Mouse (Mus musculus): ENCODE measurements around the gene Hs3st5.

Gene Hs3st5

GRCm38 (mm10) chr10:36803705-36804104 is 297.1 kb downstream of the Hs3st5 start:
- DNase-seq (ENCODE audit: low spot score), result no peak

GRCm38 (mm10) chr10:36805265-36805664 is 298.7 kb downstream of the Hs3st5 start:
- no peak for DNase-seq (ENCODE audit: low spot score)

GRCm38 (mm10) chr10:36805788-36806187 is 299.2 kb downstream of the Hs3st5 start:
- no peak for DNase-seq (ENCODE audit: low spot score)

- no peak for DNase-seq (ENCODE audit: low spot score)
Observed at GRCm38 (mm10) chr10:36807007-36807406, 300.4 kb downstream of the Hs3st5 start.

GRCm38 (mm10) chr10:36818867-36819266 is 312.3 kb downstream of the Hs3st5 start:
- no peak for DNase-seq (ENCODE audit: low spot score)

GRCm38 (mm10) chr10:36829079-36829478 is 322.5 kb downstream of the Hs3st5 start:
- no peak for DNase-seq (ENCODE audit: low spot score)

- DNase-seq (ENCODE audit: low spot score), result no peak
Observed at GRCm38 (mm10) chr10:36832204-36832603, 325.6 kb downstream of the Hs3st5 start.

- DNase-seq (ENCODE audit: low spot score), result no peak
Observed at GRCm38 (mm10) chr10:36834224-36834623, 327.6 kb downstream of the Hs3st5 start.

- no peak for DNase-seq (ENCODE audit: low spot score)
Observed at GRCm38 (mm10) chr10:36835836-36836516, 329.4 kb downstream of the Hs3st5 start.

- no peak for DNase-seq (ENCODE audit: low spot score)
Observed at GRCm38 (mm10) chr10:36850231-36850630, 343.6 kb downstream of the Hs3st5 start.

- DNase-seq (ENCODE audit: low spot score), result no peak
Observed at GRCm38 (mm10) chr10:36862127-36862895, 355.7 kb downstream of the Hs3st5 start.
